Mouse (Mus musculus) hindbrain, embryonic 15.5 days (tissue): Measurements from ENCODE around the gene Gm11562. TPM values are rescaled to one million over a fixed set of nuclear protein-coding genes. Genes with fewer than 3 reads are reported as not detected.
A peak's percentile ranks its signal among the peaks of the same experiment; 100 is the strongest.

Experiments used
- ATAC-seq: fragments of 200-750 bp; cut with Nextera tagmentation; 2 replicates; pipeline ENCODE4 v1.8.0; 2017; ENCODE audit warnings: low read depth, moderate number of reproducible peaks, moderate TSS enrichment; ENCODE audit not compliant: low FRiP score
- H3K27ac ChIP-seq: fragments of 300-500 bp; sonication (generic); replicated peaks from 2 replicates; pipeline ENCODE4 v1.5.1; 2015; ENCODE audit warnings: mild to moderate bottlenecking, inconsistent platforms
- H3K27me3 ChIP-seq: fragments of 300-500 bp; sonication (generic); 2 replicates; pipeline ENCODE4 v1.6.1; 2015; ENCODE audit warnings: control low read depth, inconsistent platforms
- H3K36me3 ChIP-seq: fragments of 300-500 bp; sonication (generic); 2 replicates; pipeline ENCODE4 v1.6.1; 2015; ENCODE audit warnings: control low read depth, inconsistent platforms
- H3K4me1 ChIP-seq: fragments of 300-500 bp; sonication (generic); replicated peaks from 2 replicates; pipeline ENCODE4 v1.6.1; 2015; ENCODE audit warnings: control low read depth, inconsistent platforms
- H3K4me2 ChIP-seq: fragments of 300-500 bp; sonication (generic); 2 replicates; pipeline ENCODE4 v1.6.1; 2015; ENCODE audit warnings: moderate library complexity, mild to moderate bottlenecking, inconsistent platforms
- H3K4me3 ChIP-seq: fragments of 300-500 bp; sonication (generic); 2 replicates; pipeline ENCODE4 v1.5.1; 2015; ENCODE audit warnings: mild to moderate bottlenecking, inconsistent platforms
- H3K9ac ChIP-seq: fragments of 300-500 bp; sonication (generic); 2 replicates; pipeline ENCODE4 v1.6.1; 2015; ENCODE audit warnings: inconsistent platforms
- H3K9me3 ChIP-seq: fragments of 300-500 bp; sonication (generic); 2 replicates; pipeline ENCODE4 v1.6.1; 2016; ENCODE audit warnings: control low read depth, inconsistent platforms
- WGBS: fragments of 180-500 bp; shearing (Covaris S2); methylation state at CpG from one replicate; pipeline ENCODE4 v1.1.7; 2015; 5-methylcytosine and 5-hydroxymethylcytosine counted together
- polyA plus RNA-seq: library from polyadenylated mRNA; unstranded; fragments of >200 nt; fragmentation: Nextera tagmentation; extraction: Ambion mirVana; gene quantifications from 2 replicates; pipeline ENCODE4 v1.2.1, GENCODE M21; 2015

The Gm11562 gene
- polyA plus RNA-seq, 1 experiment from 2014 or later = not detected

- no peak for ATAC-seq
- H3K4me1 ChIP-seq = no peaks in the 10 kb centered on the region
- H3K4me3 ChIP-seq = no peak overlapping the region
- H3K27ac ChIP-seq = no peak overlapping the region
- H3K9me3 ChIP-seq = no peaks in the 10 kb centered on the region
- WGBS = 87% methylated on average over 6 of the region's 6 CpGs
- H3K36me3 ChIP-seq = no peaks in the 10 kb centered on the region
- H3K27me3 ChIP-seq = no peaks in the 10 kb centered on the region
- no peak overlapping the region for H3K4me2 ChIP-seq
- H3K9ac ChIP-seq = no peak overlapping the region
Observed at GRCm38 (mm10) chr11:99581564-99581963, 38.7 kb downstream of the Gm11562 start.

- Histone ChIP-seq H3K4me3 (no peak overlapping the region), H3K9me3 (no peaks in the 10 kb centered on the region), H3K4me2 (no peak overlapping the region), H3K9ac (no peak overlapping the region), H3K4me1 (no peaks in the 10 kb centered on the region), H3K36me3 (no peaks in the 10 kb centered on the region), H3K27ac (no peak overlapping the region), H3K27me3 (no peaks in the 10 kb centered on the region)
- ATAC-seq = no peak
- 92% methylated on average over 5 of the region's 5 CpGs for WGBS
Observed at GRCm38 (mm10) chr11:99581051-99581450, 39.2 kb downstream of the Gm11562 start.

GRCm38 (mm10) chr11:99580636-99581035 is 39.6 kb downstream of the Gm11562 start, which contains the start of gene Krtap1-5:
TSS of gene Krtap1-5 (minus strand) at chr11:99581016.
- H3K9me3 ChIP-seq = no peaks in the 10 kb centered on the region
- no peak within 1 kb of the TSS for H3K4me2 ChIP-seq
- H3K4me3 ChIP-seq = no peak within 1 kb of the TSS
- H3K36me3 ChIP-seq = no peaks in the 10 kb centered on the region
- H3K27me3 ChIP-seq = no peaks in the 10 kb centered on the region
- WGBS = 90% methylated on average over 6 of the region's 6 CpGs
- no peak within 1 kb of the TSS for H3K27ac ChIP-seq
- ATAC-seq = no peak
- no peak within 1 kb of the TSS for H3K9ac ChIP-seq
- no peaks in the 10 kb centered on the region for H3K4me1 ChIP-seq

- no peak overlapping the region for H3K27ac ChIP-seq
- no peaks in the 10 kb centered on the region for H3K27me3 ChIP-seq
- H3K36me3 ChIP-seq = no peaks in the 10 kb centered on the region
- WGBS = 5% methylated on average over 7 of the region's 7 CpGs
- no peak overlapping the region for H3K9ac ChIP-seq
- ATAC-seq = peak; percentile 59; the same call in 1 of the 2 replicates
- 0 out of 2 replicates have a peak overlapping the region, but pooled peaks have one; percentile 9 for H3K4me3 ChIP-seq
- H3K9me3 ChIP-seq = no peaks in the 10 kb centered on the region
- H3K4me2 ChIP-seq = peak overlapping the region; percentile 42
- H3K4me1 ChIP-seq = no peaks in the 10 kb centered on the region
Observed at GRCm38 (mm10) chr11:99574106-99574505, 46.1 kb downstream of the Gm11562 start.

- no peak for ATAC-seq
- Histone ChIP-seq H3K9me3 (no peaks in the 10 kb centered on the region), H3K4me3 (no peak overlapping the region), H3K27me3 (no peaks in the 10 kb centered on the region), H3K4me1 (no peaks in the 10 kb centered on the region), H3K27ac (no peak overlapping the region), H3K4me2 (no peak overlapping the region), H3K9ac (no peak overlapping the region), H3K36me3 (no peaks in the 10 kb centered on the region)
- WGBS = 39% methylated on average over 4 of the region's 4 CpGs
Observed at GRCm38 (mm10) chr11:99573164-99573563, 47.1 kb downstream of the Gm11562 start.

Other genes starting within 250 kb of the Gm11562 start
- 0.54 and 0.65 TPM in 2 replicates for gene Krt28, start 245.5 kb downstream of the Gm11562 start, polyA plus RNA-seq
- gene Krt10, start 231.1 kb downstream of the Gm11562 start, polyA plus RNA-seq = 29.6 and 30.6 TPM in 2 replicates
- 0.30 TPM in 1 of 2 replicates, not detected in the other for gene Krt12, start 198.2 kb downstream of the Gm11562 start, polyA plus RNA-seq
- 0.14 and 0.24 TPM in 2 replicates for gene Krt20, start 182.3 kb downstream of the Gm11562 start, polyA plus RNA-seq
- 0.20 and 0.31 TPM in 2 replicates for gene Krt23, start 127.3 kb downstream of the Gm11562 start, polyA plus RNA-seq
- not detected in 2 replicates for gene Krt39, start 99.1 kb downstream of the Gm11562 start, polyA plus RNA-seq
- gene Krt40, start 77.3 kb downstream of the Gm11562 start, polyA plus RNA-seq = not detected in 2 replicates
- not detected in 2 replicates for gene Krtap3-3, start 69.6 kb downstream of the Gm11562 start, polyA plus RNA-seq
- not detected in 2 replicates for gene Krtap3-2, start 63.6 kb downstream of the Gm11562 start, polyA plus RNA-seq
- not detected in 2 replicates for gene Gm11939, start 61.0 kb downstream of the Gm11562 start, polyA plus RNA-seq
- gene Krtap3-1, start 53.8 kb downstream of the Gm11562 start, polyA plus RNA-seq = not detected in 2 replicates
- gene Krtap1-5, start 39.4 kb downstream of the Gm11562 start, polyA plus RNA-seq = not detected in 2 replicates
- not detected in 2 replicates for gene Krtap1-4, start 36.8 kb downstream of the Gm11562 start, polyA plus RNA-seq
- not detected in 2 replicates for gene Krtap1-3, start 29.1 kb downstream of the Gm11562 start, polyA plus RNA-seq
- not detected in 2 replicates for gene Krtap9-3, start 22.3 kb downstream of the Gm11562 start, polyA plus RNA-seq
- gene Gm11938, start 17.1 kb downstream of the Gm11562 start, polyA plus RNA-seq = not detected in 2 replicates
- not detected in 2 replicates for gene Gm11937, start 10.2 kb downstream of the Gm11562 start, polyA plus RNA-seq
- not detected in 2 replicates for gene Krtap2-4, start 5.6 kb downstream of the Gm11562 start, polyA plus RNA-seq
- not detected in 2 replicates for gene Krtap4-1, start 7.8 kb upstream of the Gm11562 start, polyA plus RNA-seq
- gene Krtap4-2, start 14.6 kb upstream of the Gm11562 start, polyA plus RNA-seq = not detected in 2 replicates
- gene Krtap4-7, start 23.7 kb upstream of the Gm11562 start, polyA plus RNA-seq = not detected in 2 replicates
- gene Gm11555, start 29.8 kb upstream of the Gm11562 start, polyA plus RNA-seq = not detected in 2 replicates
- not detected in 2 replicates for gene Gm11563, start 38.5 kb upstream of the Gm11562 start, polyA plus RNA-seq
- not detected in 2 replicates for gene Krtap4-6, start 45.5 kb upstream of the Gm11562 start, polyA plus RNA-seq
- gene Gm14190, start 70.3 kb upstream of the Gm11562 start, polyA plus RNA-seq = not detected in 2 replicates
- not detected in 2 replicates for gene Gm14180, start 113.9 kb upstream of the Gm11562 start, polyA plus RNA-seq
- gene Gm11595, start 152.5 kb upstream of the Gm11562 start, polyA plus RNA-seq = not detected in 2 replicates
- not detected in 2 replicates for gene Krtap4-8, start 160.3 kb upstream of the Gm11562 start, polyA plus RNA-seq
- not detected in 2 replicates for gene Krtap4-9, start 164.8 kb upstream of the Gm11562 start, polyA plus RNA-seq
- not detected in 2 replicates for gene Gm11596, start 173.0 kb upstream of the Gm11562 start, polyA plus RNA-seq
- not detected in 2 replicates for gene Gm11569, start 178.5 kb upstream of the Gm11562 start, polyA plus RNA-seq
- gene Gm11554, start 184.0 kb upstream of the Gm11562 start, polyA plus RNA-seq = not detected in 2 replicates
- gene Krtap4-13, start 189.5 kb upstream of the Gm11562 start, polyA plus RNA-seq = not detected in 2 replicates
- not detected in 2 replicates for gene Gm11564, start 195.2 kb upstream of the Gm11562 start, polyA plus RNA-seq
- not detected in 2 replicates for gene 2300003K06Rik, start 217.6 kb upstream of the Gm11562 start, polyA plus RNA-seq
- gene Krtap4-16, start 231.2 kb upstream of the Gm11562 start, polyA plus RNA-seq = not detected in 2 replicates
- gene Gm11568, start 237.5 kb upstream of the Gm11562 start, polyA plus RNA-seq = not detected in 2 replicates
- not detected in 2 replicates for gene Gm11559, start 244.0 kb upstream of the Gm11562 start, polyA plus RNA-seq